Mouse (Mus musculus) embryo, embryonic 9.5 days (tissue): Measurements from ENCODE around the gene Krt90.
"Not testable (repeated sequence)": the region's sequence is repeated elsewhere in the genome, so short reads cannot be mapped to it uniquely, and the experiment has no call there.

Experiments used
- DNase-seq: peaks from one replicate; pipeline ENCODE4 v3.0.0-alpha.2; 2017; ENCODE audit errors: extremely low spot score

The Krt90 gene

DNA sequence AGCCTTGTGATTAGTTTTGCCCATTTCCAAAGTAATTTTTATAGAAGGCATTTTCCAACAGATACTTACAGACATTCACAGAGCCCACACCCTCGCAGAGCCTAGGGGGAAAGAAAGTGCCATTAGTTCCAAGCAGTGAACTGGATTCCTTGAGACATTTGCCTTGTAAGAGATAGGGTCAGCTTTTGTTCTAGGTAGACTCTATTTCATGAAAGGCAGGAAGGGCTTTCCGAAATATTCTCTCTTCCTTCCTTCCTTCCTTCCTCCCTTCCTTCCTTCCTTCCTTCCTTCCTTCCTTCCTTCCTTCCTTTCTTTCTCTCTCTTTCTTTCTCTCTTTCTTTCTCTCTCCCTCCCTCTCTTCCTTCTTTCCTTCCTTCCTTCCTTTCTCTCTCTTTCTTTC lies 45.6 kb downstream of the Krt90 start, which contains the start of gene Gm49425:
TSS of gene Gm49425 (minus strand) at position 101 of the 400 bp plus-strand sequence.
- DNase-seq: not testable (repeated sequence)

DNA sequence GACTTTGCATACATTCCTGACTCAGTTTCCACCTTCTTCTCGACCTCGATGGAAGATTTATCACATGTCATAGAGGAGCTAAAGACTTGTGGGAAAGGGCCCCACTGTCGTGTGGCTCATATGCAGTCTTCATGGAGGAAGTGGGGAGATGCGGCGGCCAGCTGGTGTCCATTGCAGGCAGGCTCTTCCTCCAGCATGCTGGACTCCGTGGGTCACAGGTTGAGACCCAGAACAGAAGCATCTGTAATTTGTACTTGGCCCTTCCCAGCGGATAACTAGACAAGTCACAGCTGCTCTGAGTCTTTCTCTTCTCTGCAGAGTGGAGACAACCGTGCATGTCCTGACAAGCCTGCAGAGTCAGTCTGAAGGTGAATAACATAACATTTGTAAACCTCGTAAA lies 54.5 kb downstream of the Krt90 start:
- no peak for DNase-seq

DNA sequence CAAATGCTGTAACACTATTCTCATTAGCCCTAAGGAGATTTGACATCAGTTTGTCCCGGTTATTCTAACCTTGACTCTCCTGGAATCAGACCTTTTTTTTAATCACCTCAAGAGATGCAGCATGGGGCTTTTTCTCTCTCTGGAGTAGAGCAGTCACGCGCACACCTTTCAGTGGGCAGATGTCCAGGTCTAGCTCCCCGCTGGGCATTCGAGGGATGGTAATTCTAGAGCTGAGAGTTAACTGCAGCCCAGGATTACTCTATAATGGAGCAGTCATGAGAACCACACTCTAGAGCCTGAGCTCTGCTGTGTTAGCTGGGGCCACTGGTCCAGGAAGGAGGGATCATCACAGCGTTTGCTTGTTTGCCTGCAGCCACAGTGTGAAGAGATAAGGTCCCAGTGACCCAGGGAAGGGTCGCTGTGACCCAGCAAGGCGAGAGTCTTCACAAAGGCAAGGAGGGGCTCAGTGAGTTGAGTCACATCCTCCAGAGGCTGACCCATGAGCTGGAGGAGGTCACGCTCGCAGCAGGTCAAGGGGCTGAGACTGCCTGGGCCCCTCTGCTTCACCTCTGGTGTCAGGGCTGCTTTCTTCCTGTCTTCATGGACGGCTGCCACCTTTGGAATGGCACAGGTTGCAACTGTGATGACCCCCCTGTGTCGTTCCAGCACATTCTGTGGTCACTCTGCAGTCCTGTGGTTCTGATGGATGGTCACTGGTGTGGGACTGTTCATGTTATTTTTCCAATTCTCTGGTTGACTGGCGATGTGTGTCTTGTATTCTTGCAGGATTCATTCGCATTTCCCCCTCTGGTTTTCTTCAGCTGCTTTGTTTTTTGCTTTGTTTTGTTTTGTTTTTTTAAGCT lies 55.6 kb downstream of the Krt90 start:
- peak; percentile 14 for DNase-seq
